Mouse (Mus musculus): Measurements from ENCODE around the gene Gm10057. TPM values are rescaled to one million over a fixed set of nuclear protein-coding genes. Genes with fewer than 3 reads are reported as not detected.

Gm10057 gene
- not detected in 2 replicates for polyA plus RNA-seq (2012; rRNA removed)

GRCm38 (mm10) chrX:154054939-154055338 lies at the start of gene Gm10057:
TSS of gene Gm10057 (minus strand) at chrX:154055039.

GRCm38 (mm10) chrX:154033727-154034126 lies 21.1 kb downstream of the Gm10057 start, which contains the start of gene 4921511M17Rik:
TSS of gene 4921511M17Rik (minus strand) at chrX:154033827.

GRCm38 (mm10) chrX:154012540-154012939 lies 42.3 kb downstream of the Gm10057 start, which contains the start of gene Samt1:
TSS of gene Samt1 (minus strand) at chrX:154012640.

Other genes starting within 250 kb of the Gm10057 start
- 0.79 and 1.1 TPM in 2 replicates for gene Spin2c, start 222.8 kb downstream of the Gm10057 start, polyA plus RNA-seq (2012; rRNA removed)
- not detected in 2 replicates for gene Samt1, start 42.4 kb downstream of the Gm10057 start, polyA plus RNA-seq (2012; rRNA removed)
- gene 4921511M17Rik, start 21.2 kb downstream of the Gm10057 start, polyA plus RNA-seq (2012; rRNA removed) = not detected in 2 replicates
- not detected in 2 replicates for gene Gm15140, start 65.6 kb upstream of the Gm10057 start, polyA plus RNA-seq (2012; rRNA removed)

Data from liver, embryonic 18 days (tissue).